Mouse (Mus musculus): Measurements from ENCODE around the gene Cga. TPM values are rescaled to one million over a fixed set of nuclear protein-coding genes. Genes with fewer than 3 reads are reported as not detected.

The Cga gene
- polyA plus RNA-seq, 1 experiment from 2014 or later: 0.31 TPM

DNA sequence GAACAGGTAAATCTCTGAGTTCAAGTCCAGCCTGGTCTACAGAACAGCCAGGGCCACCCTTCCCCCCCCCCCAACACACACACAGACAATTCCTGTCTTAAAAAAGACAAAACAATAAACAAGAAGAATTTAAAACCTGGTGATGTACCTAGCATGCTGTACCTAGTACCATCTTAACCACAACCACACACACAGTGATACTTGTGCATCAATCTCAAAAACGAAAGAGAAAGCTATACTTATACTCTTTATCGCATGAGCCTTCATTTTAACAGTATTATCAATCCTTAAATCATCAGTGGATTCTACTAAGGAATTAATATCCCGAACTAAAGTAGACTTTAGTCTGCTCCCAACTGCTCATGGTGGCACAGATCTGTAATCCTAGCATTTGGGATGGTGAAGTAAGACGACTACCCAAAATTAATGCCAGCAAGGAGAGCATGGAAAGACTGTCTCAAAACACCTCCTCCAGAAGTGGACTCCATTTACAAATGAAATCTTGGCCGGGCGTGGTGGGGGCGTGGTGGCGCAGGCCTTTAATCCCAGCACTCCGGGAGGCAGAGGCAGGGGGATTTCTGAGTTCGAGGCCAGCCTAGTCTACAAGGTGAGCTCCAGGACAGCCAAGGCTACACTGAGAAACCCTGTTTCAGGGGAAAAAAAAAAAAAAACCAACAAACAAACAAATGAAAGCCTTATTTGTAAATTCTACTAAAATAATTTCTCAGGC, 12.5 kb upstream of the Cga start:
- Histone ChIP-seq H3K4me1 (replicated peaks) (peaks cover 31% of the 10 kb centered on the region), H3K27me3 (no peaks in the 10 kb centered on the region), H3K4me2 (peak overlapping the region; percentile 78), H3K9me3 (no peaks in the 10 kb centered on the region), H3K36me3 (peaks cover 13% of the 10 kb centered on the region; the same call in 1 of the 2 replicates), H3K9ac (peak overlapping the region; percentile 99), H3K27ac (replicated peaks) (no peak overlapping the region), H3K4me3 (peak overlapping the region; percentile 95)
- WGBS: 88% methylated on average over 10 of the region's 10 CpGs
- no peak for ATAC-seq (ENCODE audit: low read depth)

DNA sequence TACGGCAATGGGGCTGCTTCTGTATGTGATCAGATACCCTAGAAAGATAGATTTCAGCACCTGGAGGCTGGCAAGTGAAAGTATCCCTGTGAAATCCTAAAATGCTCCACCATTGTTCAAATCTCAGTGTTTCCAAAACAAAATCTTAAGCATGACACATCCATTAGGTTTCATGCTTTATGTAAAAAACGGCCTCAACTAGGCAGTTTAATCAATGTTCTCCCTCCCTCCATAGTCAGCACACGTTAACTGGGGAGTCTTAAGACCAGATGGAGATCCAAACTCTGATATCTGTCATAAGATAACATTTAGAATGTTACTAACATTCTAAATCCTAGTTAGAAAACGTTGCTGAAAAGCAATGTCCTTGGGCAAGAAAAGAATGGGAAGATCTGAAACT, 11.7 kb upstream of the Cga start:
- Histone ChIP-seq H3K36me3 (peaks cover 8% of the 10 kb centered on the region; the same call in 1 of the 2 replicates), H3K9me3 (no peaks in the 10 kb centered on the region)
- 11% methylated on average over 4 of the region's 4 CpGs for WGBS

DNA sequence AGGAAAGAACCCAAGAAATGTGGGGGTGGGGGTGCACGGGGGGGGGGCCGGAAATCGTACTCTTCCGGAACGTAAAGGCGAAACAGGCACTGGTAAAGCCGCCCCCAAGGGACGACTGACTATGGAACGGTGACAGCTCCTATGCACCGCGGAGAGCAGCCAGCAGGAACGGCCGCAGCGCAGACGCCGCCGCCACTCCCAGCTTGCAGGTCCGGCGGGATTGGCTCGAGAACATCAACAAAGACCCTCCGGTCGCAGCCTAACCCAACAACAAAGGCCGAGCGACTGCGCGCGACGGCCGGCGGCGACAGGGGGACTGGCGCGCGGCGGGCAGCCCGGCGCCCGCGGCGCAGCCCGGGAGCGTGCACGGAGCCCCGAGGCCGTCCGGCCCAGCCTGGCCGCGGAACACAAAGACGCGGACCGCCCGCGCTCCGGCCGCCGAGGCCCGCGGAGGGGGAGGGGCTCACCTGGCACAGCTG, 11.2 kb upstream of the Cga start:
- under 1% methylated on average over 56 of the region's 58 CpGs for WGBS

More for the DNA sequence above, 11.7 kb upstream of the Cga start:
- peaks cover 35% of the 10 kb centered on the region for H3K4me1 ChIP-seq (replicated peaks)
- H3K4me2 ChIP-seq: peak overlapping the region; percentile 78
- peak overlapping the region; percentile 99 for H3K9ac ChIP-seq
- H3K4me3 ChIP-seq: peak overlapping the region; percentile 95
- peak overlapping the region; percentile 99 for H3K27ac ChIP-seq (replicated peaks)
- H3K27me3 ChIP-seq: no peaks in the 10 kb centered on the region
- ATAC-seq (ENCODE audit: low read depth): no peak

DNA sequence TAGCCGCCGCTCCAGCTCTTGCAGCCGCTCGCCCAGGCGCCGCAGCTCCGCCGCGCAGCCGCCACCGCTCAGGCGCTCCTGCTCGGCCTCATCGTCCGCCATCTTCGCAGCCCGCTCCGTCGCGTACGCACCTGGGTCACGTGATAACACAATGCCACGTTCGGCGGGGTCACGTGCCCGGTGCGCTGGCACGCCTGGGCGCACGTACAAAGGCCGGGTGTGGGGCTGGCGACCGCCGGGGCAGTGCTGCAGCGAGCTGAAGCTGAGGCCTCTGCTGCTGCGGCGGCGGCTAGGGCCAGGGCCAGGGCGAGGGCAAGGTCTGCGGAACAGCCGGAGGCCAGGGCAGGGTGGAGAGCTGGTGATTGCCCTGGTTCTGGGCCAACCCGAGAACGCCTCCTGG, 10.8 kb upstream of the Cga start, which contains the start of gene Zfp292:
Gene Zfp292 (minus strand): TSS at position 143 of the 400 bp plus-strand sequence.
- peak within 1 kb of the TSS; percentile 95 for H3K4me3 ChIP-seq
- WGBS: 1% methylated on average over 41 of the region's 44 CpGs
- no peaks in the 10 kb centered on the region for H3K9me3 ChIP-seq
- peaks cover 40% of the 10 kb centered on the region for H3K4me1 ChIP-seq (replicated peaks)
- peak within 1 kb of the TSS; percentile 99 for H3K27ac ChIP-seq (replicated peaks)
- peak within 1 kb of the TSS; percentile 78 for H3K4me2 ChIP-seq
- ATAC-seq (ENCODE audit: low read depth): peak; percentile 94
- H3K27me3 ChIP-seq: no peaks in the 10 kb centered on the region
- H3K36me3 ChIP-seq: no peaks in the 10 kb centered on the region
- peak within 1 kb of the TSS; percentile 99 for H3K9ac ChIP-seq

More for the DNA sequence above, 11.2 kb upstream of the Cga start:
- Histone ChIP-seq H3K27me3 (no peaks in the 10 kb centered on the region), H3K27ac (replicated peaks) (peak overlapping the region; percentile 99), H3K9me3 (no peaks in the 10 kb centered on the region), H3K4me2 (peak overlapping the region; percentile 78), H3K4me1 (replicated peaks) (peaks cover 36% of the 10 kb centered on the region), H3K9ac (peak overlapping the region; percentile 99), H3K36me3 (0 out of 2 replicates have a peak, but pooled peaks cover 3% of the 10 kb centered on the region), H3K4me3 (peak overlapping the region; percentile 95)
- peak; percentile 71 for ATAC-seq (ENCODE audit: low read depth)

- Histone ChIP-seq H3K27me3 (peaks cover 1% of the 10 kb centered on the region), H3K9ac (peak overlapping the region; percentile 99), H3K36me3 (no peaks in the 10 kb centered on the region), H3K4me1 (replicated peaks) (peaks cover 40% of the 10 kb centered on the region), H3K9me3 (no peaks in the 10 kb centered on the region), H3K4me2 (peak overlapping the region; percentile 78), H3K27ac (replicated peaks) (peak overlapping the region; percentile 99), H3K4me3 (peak overlapping the region; percentile 95)
- 32% methylated on average over 16 of the region's 16 CpGs for WGBS
- no peak for ATAC-seq (ENCODE audit: low read depth)
Observed at GRCm38 (mm10) chr4:34883366-34884029, 10.1 kb upstream of the Cga start.

GRCm38 (mm10) chr4:34885631-34886351, 7.8 kb upstream of the Cga start:
- peaks cover 19% of the 10 kb centered on the region for H3K27me3 ChIP-seq
- no peak for ATAC-seq (ENCODE audit: low read depth)
- H3K36me3 ChIP-seq: no peaks in the 10 kb centered on the region
- WGBS: 50% methylated on average over 9 of the region's 9 CpGs
- peak overlapping the region; percentile 58 for H3K4me3 ChIP-seq
- H3K9me3 ChIP-seq: no peaks in the 10 kb centered on the region
- peak overlapping the region; percentile 94; the same call in 1 of the 2 replicates for H3K27ac ChIP-seq (replicated peaks)
- H3K4me1 ChIP-seq (replicated peaks): peaks cover 30% of the 10 kb centered on the region
- H3K9ac ChIP-seq: peak overlapping the region; percentile 84
- peak overlapping the region; percentile 81 for H3K4me2 ChIP-seq

DNA sequence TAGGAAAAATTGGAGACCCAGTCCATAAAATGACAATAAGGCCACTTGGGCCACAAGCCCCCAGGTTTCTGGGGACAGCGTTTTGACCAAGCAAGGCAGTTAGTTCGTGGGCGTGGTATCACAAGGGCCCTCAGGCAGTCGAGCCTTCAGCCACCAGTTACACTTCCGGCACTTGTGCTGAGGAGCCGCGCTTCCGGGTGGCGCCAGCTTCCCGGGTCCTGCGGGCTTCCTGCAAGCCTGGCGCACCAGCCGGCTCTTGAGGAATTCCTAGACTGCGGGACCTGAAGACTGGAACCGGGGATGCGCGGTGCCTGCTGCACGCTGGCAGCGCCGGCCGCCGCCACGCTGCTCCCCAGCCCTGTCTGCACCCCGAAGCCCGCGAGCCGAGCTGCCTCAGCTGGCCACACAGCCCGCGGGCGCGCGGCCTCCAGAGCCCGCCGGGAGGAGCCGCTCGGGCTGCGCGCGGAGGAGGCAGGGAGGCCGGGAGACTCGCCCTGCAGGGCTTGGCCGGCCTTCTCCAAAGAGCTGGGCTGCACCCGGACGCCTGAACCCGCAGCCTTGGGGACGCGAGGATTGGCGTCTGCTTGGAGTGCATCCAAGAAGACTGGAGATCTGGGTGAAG, 7.0 kb upstream of the Cga start:
- H3K27ac ChIP-seq (replicated peaks): peak overlapping the region; percentile 94
- H3K27me3 ChIP-seq: peaks cover 22% of the 10 kb centered on the region
- H3K4me1 ChIP-seq (replicated peaks): peaks cover 22% of the 10 kb centered on the region
- H3K4me3 ChIP-seq: peak overlapping the region; percentile 58
- no peaks in the 10 kb centered on the region for H3K36me3 ChIP-seq
- peak overlapping the region; percentile 81 for H3K4me2 ChIP-seq
- peak; percentile 66 for ATAC-seq (ENCODE audit: low read depth)
- H3K9ac ChIP-seq: peak overlapping the region; percentile 84
- no peaks in the 10 kb centered on the region for H3K9me3 ChIP-seq
- under 1% methylated on average over 48 of the region's 48 CpGs for WGBS

DNA sequence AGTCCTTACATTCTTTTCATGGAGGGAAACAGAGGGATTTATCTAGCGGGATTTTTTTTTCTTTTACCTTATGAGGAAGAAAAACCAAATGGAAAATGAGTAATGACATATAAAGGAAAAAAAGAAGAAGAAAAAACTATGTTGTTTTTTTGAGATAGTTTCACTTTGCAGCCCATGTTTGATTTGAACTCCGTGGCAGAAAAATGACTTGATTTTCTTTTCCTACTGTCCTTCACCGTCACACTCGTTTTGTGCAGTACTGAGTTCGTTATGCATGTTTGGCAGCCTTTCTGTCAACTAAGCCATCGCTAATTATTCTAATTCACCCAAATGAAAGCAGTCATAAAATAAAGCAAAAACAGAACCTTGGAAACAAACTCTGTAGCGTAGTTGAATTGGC, 6.3 kb upstream of the Cga start:
- 5% methylated on average over 7 of the region's 7 CpGs for WGBS
- Histone ChIP-seq H3K27ac (replicated peaks) (peak overlapping the region; percentile 94), H3K4me1 (replicated peaks) (peaks cover 18% of the 10 kb centered on the region), H3K9ac (peak overlapping the region; percentile 84), H3K36me3 (no peaks in the 10 kb centered on the region), H3K4me2 (peak overlapping the region; percentile 81), H3K9me3 (no peaks in the 10 kb centered on the region), H3K4me3 (peak overlapping the region; percentile 58), H3K27me3 (peaks cover 22% of the 10 kb centered on the region)
- no peak for ATAC-seq (ENCODE audit: low read depth)

- no peak overlapping the region for H3K9ac ChIP-seq
- no peaks in the 10 kb centered on the region for H3K36me3 ChIP-seq
- no peak overlapping the region for H3K27ac ChIP-seq (replicated peaks)
- no peaks in the 10 kb centered on the region for H3K9me3 ChIP-seq
- 8% methylated on average over 15 of the region's 15 CpGs for WGBS
- peaks cover 12% of the 10 kb centered on the region for H3K4me1 ChIP-seq (replicated peaks)
- H3K27me3 ChIP-seq: peaks cover 22% of the 10 kb centered on the region
- H3K4me2 ChIP-seq: no peak overlapping the region
- no peak for ATAC-seq (ENCODE audit: low read depth)
- H3K4me3 ChIP-seq: no peak overlapping the region
Observed at GRCm38 (mm10) chr4:34889101-34889811, 4.3 kb upstream of the Cga start.

GRCm38 (mm10) chr4:34889812-34890185, 3.8 kb upstream of the Cga start:
- Histone ChIP-seq H3K27ac (replicated peaks) (no peak overlapping the region), H3K27me3 (peaks cover 22% of the 10 kb centered on the region), H3K4me1 (replicated peaks) (peaks cover 12% of the 10 kb centered on the region), H3K9ac (no peak overlapping the region), H3K4me3 (no peak overlapping the region), H3K36me3 (no peaks in the 10 kb centered on the region), H3K9me3 (no peaks in the 10 kb centered on the region), H3K4me2 (no peak overlapping the region)
- ATAC-seq (ENCODE audit: low read depth): no peak
- WGBS: 28% methylated on average over 2 of the region's 2 CpGs

- H3K27me3 ChIP-seq: no peaks in the 10 kb centered on the region
- H3K4me3 ChIP-seq: no peak overlapping the region
- H3K9ac ChIP-seq: no peak overlapping the region
- no peak overlapping the region for H3K27ac ChIP-seq (replicated peaks)
- no peaks in the 10 kb centered on the region for H3K4me1 ChIP-seq (replicated peaks)
- H3K4me2 ChIP-seq: no peak overlapping the region
- H3K36me3 ChIP-seq: no peaks in the 10 kb centered on the region
- no peaks in the 10 kb centered on the region for H3K9me3 ChIP-seq
- 66% methylated on average over 2 of the region's 2 CpGs for WGBS
- no peak for ATAC-seq (ENCODE audit: low read depth)
Observed at GRCm38 (mm10) chr4:34898497-34898896, 4.9 kb downstream of the Cga start.

Measured in neural tube, embryonic 13.5 days (tissue).